Mouse (Mus musculus) heart, embryonic 14.5 days (tissue): ENCODE results near the gene Bcas3. TPM values are rescaled to one million over a fixed set of nuclear protein-coding genes. Genes with fewer than 3 reads are reported as not detected.
A peak's percentile ranks its signal among the peaks of the same experiment; 100 is the strongest.

ENCODE experiments used
- ATAC-seq: fragments of 200-750 bp; cut with Nextera tagmentation; 2 replicates; pipeline ENCODE4 v1.8.0; 2017; ENCODE audit warnings: low read depth, moderate TSS enrichment; ENCODE audit not compliant: insufficient number of reproducible peaks, insufficient read depth, low FRiP score
- H3K27ac ChIP-seq, 2 experiments: fragments of 200-500 bp in 1 of 2; fragments of 300-500 bp in 1 of 2; sonication (generic) in 1 of 2; replicated peaks in 1 of 2; 2 replicates each; pipeline ENCODE4 v1.5.1; 2012 to 2014; ENCODE audit warnings: low read depth in 2 of 2, low read length in 2 of 2, control low read depth in 1 of 2, mild to moderate bottlenecking in 1 of 2, mixed read lengths in 1 of 2; ENCODE audit not compliant: control insufficient read depth in 1 of 2, insufficient read depth in 1 of 2
- H3K27me3 ChIP-seq: fragments of 300-500 bp; sonication (generic); 2 replicates; pipeline ENCODE4 v1.6.1; 2014; ENCODE audit warnings: mild to moderate bottlenecking, low read length, control low read depth; ENCODE audit not compliant: control insufficient read depth, insufficient read depth
- H3K36me3 ChIP-seq: fragments of 300-500 bp; sonication (generic); 2 replicates; pipeline ENCODE4 v1.6.1; 2014; ENCODE audit warnings: mild to moderate bottlenecking, control low read depth, low read length, mixed read lengths; ENCODE audit not compliant: control insufficient read depth, insufficient read depth
- H3K4me1 ChIP-seq, 2 experiments: fragments of 200-500 bp in 1 of 2; fragments of 300-500 bp in 1 of 2; sonication (generic) in 1 of 2; 2 replicates each; pipeline ENCODE4 v1.6.1; 2012 to 2014; ENCODE audit warnings: low read length in 2 of 2, control low read depth in 1 of 2, mixed read lengths in 1 of 2; ENCODE audit not compliant: control insufficient read depth in 2 of 2, insufficient read depth in 2 of 2
- H3K4me2 ChIP-seq: fragments of 300-500 bp; sonication (generic); 2 replicates; pipeline ENCODE4 v1.6.1; 2014; ENCODE audit warnings: mild to moderate bottlenecking, low read length
- H3K4me3 ChIP-seq, 2 experiments: fragments of 200-500 bp in 1 of 2; fragments of 300-500 bp in 1 of 2; sonication (generic) in 1 of 2; 2 replicates each; pipeline ENCODE4 v1.5.1; 2012 to 2014; ENCODE audit warnings: low read length in 2 of 2, mild to moderate bottlenecking in 2 of 2, control low read depth in 1 of 2, low read depth in 1 of 2, moderate library complexity in 1 of 2; ENCODE audit not compliant: control insufficient read depth in 1 of 2, insufficient read depth in 1 of 2
- H3K9ac ChIP-seq: fragments of 300-500 bp; sonication (generic); 2 replicates; pipeline ENCODE4 v1.6.1; 2014; ENCODE audit warnings: mild to moderate bottlenecking, low read length
- H3K9me3 ChIP-seq: fragments of 300-500 bp; sonication (generic); 2 replicates; pipeline ENCODE4 v1.6.1; 2016; ENCODE audit warnings: low read length, control low read depth; ENCODE audit not compliant: control insufficient read depth
- WGBS: fragments of 180-500 bp; shearing (Covaris S2); extraction: QIAGEN DNeasy Blood & Tissue Kit; methylation state at CpG from one replicate; pipeline ENCODE4 v1.1.7; 2014; 5-methylcytosine and 5-hydroxymethylcytosine counted together
- polyA plus RNA-seq: library from polyadenylated mRNA; unstranded; fragments of >200 nt; fragmentation: Nextera tagmentation; extraction: Ambion mirVana; gene quantifications from 2 replicates; pipeline ENCODE4 v1.2.1, GENCODE M21; 2014

Bcas3 gene
- polyA plus RNA-seq, 1 experiment from 2014 or later, result 22.5 TPM

DNA sequence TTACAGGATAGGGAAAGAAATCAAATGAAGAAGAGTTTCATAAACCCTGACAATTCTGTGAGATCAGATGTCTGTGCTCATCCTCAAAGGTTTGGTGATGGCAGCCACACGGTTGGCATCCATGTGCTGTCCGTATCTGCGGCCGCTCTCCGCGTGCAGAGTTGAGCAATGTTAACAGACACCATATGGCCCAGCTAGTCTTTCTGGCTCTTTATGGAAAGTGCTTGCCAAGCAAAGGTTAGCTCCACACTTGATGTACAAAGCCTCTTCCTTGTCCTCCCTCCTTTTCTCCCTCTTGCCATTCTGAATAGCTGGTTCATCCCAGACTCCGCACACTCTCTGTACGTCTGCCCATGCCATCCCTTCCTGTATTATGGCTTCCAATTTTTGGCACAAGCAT lies 269.0 kb downstream of the Bcas3 start:
- no peak for ATAC-seq
- Histone ChIP-seq H3K4me1 (peaks cover 5 to 10% of the 10 kb centered on the region in 2 experiments), H3K4me3 (no peak overlapping the region), H3K27ac (no peak overlapping the region), H3K9me3 (no peaks in the 10 kb centered on the region), H3K4me2 (no peak overlapping the region), H3K36me3 (no peaks in the 10 kb centered on the region), H3K27me3 (no peaks in the 10 kb centered on the region), H3K9ac (no peak overlapping the region)
- 81% methylated on average over 8 of the region's 8 CpGs for WGBS

DNA sequence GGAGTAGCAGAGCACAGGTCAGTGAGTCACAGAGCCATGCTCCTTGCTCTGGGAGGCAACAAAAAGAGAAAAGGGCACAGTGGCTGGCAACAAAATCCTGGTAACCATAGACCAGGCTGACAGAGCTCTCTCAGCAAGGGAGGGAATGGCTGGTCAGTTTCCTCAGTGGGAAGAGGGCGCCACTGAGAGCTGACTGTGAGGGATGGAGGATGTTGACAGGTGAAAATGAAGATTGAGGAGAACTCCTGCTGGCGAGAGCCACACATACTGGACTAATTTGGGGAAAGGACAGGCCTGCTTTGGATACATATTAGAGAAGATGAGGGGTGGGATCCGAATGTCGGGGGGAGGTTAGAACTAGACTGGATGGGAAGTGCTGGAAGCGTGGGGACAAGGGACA lies 272.2 kb downstream of the Bcas3 start:
- no peak overlapping the region for H3K9ac ChIP-seq
- H3K4me1 ChIP-seq, result peaks cover 9 to 16% of the 10 kb centered on the region in 2 experiments
- no peaks in the 10 kb centered on the region for H3K36me3 ChIP-seq
- H3K27me3 ChIP-seq, result no peaks in the 10 kb centered on the region
- ATAC-seq, result no peak
- H3K27ac ChIP-seq, result no peak overlapping the region
- no peak overlapping the region for H3K4me2 ChIP-seq
- WGBS, result 65% methylated on average over 5 of the region's 5 CpGs
- H3K4me3 ChIP-seq, result no peak overlapping the region
- H3K9me3 ChIP-seq, result no peaks in the 10 kb centered on the region

DNA sequence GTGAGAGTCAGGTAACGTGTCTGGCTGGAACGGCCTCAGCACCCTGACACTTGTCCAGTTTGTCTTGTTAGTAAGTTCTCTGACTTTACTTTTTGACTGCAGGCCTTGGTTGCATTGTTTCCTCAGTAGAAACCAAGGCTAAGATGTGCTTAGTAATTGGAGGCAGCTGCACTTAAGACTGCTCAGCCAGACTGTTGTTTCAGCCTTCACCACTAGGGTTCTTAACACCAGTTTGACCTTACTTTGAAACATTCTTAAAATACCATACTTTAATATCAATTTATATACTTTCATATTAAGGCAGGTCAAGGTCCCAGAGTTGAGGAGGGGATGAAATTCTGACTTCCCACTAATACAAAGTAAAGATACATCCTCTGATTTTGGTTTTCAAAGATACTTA lies 273.9 kb downstream of the Bcas3 start:
- WGBS, result 94% methylated on average over 2 of the region's 2 CpGs

DNA sequence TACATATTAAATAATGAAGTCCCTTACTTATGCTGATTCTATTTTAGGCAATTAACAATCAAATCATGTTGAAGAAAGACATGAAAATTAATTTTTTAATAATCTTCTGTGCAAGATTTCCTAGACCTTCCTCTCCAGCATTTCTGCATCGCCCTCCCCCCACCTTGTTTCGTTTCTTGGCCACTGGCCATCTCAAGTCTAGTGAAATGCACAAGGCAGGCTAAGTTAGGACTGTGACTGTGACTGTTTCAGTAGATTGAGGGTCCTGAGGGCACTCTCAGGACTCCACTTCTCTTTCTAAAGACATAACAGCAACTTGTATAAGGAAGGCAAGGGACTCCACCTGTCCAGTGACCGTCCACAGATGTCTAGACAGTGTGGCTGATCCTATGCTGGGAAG lies 274.4 kb downstream of the Bcas3 start:
- ATAC-seq, result no peak
- Histone ChIP-seq H3K4me1 (peaks cover 9 to 13% of the 10 kb centered on the region in 2 experiments), H3K27me3 (no peaks in the 10 kb centered on the region), H3K27ac (peak overlapping the region in 1 of 2 experiments; percentile 10; a peak in 1 of 4 replicates), H3K36me3 (no peaks in the 10 kb centered on the region), H3K9me3 (no peaks in the 10 kb centered on the region), H3K4me2 (0 out of 2 replicates have a peak overlapping the region, but pooled peaks have one; percentile 16), H3K4me3 (no peak overlapping the region), H3K9ac (no peak overlapping the region)
- WGBS, result 30% methylated on average over 3 of the region's 3 CpGs

More for the DNA sequence above, 273.9 kb downstream of the Bcas3 start:
- no peaks in the 10 kb centered on the region for H3K27me3 ChIP-seq
- no peak overlapping the region for H3K4me3 ChIP-seq
- no peaks in the 10 kb centered on the region for H3K9me3 ChIP-seq
- ATAC-seq, result no peak
- no peak overlapping the region for H3K27ac ChIP-seq
- no peak overlapping the region for H3K4me2 ChIP-seq
- H3K4me1 ChIP-seq, result peaks cover 9 to 13% of the 10 kb centered on the region in 2 experiments
- H3K36me3 ChIP-seq, result no peaks in the 10 kb centered on the region
- H3K9ac ChIP-seq, result no peak overlapping the region

DNA sequence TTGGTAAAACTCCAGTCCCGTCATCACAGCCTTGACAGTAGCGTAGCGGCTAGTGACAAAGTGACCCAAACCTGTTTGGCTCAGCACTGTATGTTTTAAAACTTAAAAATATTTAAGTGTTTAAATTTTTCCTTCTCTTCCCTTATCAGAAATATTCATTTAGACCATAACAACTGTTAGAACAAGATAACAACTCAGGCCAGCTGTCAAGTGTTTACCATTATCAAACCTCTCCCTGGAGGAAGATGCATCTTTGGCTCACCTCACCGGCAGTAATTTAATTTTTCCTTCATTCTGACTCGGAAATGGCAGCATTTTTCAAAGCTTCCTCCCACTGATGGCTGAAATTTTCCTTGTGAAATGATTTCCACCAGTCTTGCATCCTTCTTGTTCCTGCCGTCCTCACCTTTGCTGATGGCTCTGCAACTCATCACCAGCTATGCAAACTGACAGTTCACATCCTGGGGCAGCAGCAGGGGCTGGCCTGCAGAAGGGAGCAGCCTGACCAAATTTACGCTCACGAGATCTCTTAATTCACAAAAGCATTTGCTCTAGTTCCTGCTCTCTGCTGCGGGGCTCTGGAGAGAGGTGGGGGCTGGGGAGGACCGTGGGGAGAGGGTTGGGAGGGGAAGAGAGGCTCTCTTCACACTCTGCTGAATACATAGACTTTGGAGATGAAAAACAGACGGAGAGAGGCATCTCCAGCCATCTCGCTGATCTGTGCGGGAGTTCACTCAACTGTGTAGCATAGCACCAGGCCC lies 275.5 kb downstream of the Bcas3 start:
- Histone ChIP-seq H3K4me3 (no peak overlapping the region), H3K27ac (no peak overlapping the region), H3K27me3 (no peaks in the 10 kb centered on the region), H3K4me1 (peaks cover 9 to 13% of the 10 kb centered on the region in 2 experiments), H3K36me3 (no peaks in the 10 kb centered on the region), H3K9ac (no peak overlapping the region), H3K4me2 (no peak overlapping the region), H3K9me3 (no peaks in the 10 kb centered on the region)
- ATAC-seq, result no peak
- 35% methylated on average over 13 of the region's 13 CpGs for WGBS

DNA sequence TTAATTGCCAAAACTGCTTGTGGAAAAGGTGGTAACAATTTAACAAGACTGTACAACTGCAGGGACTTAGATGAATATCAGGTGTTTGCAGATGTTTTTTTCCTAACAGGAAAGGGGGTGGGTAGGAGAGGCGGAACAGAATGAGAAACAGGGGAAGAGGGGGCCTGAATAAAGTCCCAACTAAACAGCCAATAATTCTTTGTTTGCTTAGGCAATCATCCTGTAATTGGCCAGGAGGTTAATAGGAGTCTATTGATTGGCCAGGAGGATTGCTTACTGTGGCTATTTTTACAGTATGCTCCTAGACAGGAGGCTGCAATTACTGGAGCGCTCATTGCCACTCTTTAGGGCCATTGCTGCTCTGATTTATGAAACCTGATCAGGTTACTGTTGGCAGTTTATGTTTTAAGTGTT lies 279.6 kb downstream of the Bcas3 start:
- Histone ChIP-seq H3K4me1 (peaks cover 10 to 12% of the 10 kb centered on the region in 2 experiments), H3K36me3 (no peaks in the 10 kb centered on the region), H3K27me3 (no peaks in the 10 kb centered on the region), H3K9ac (no peak overlapping the region), H3K4me2 (no peak overlapping the region), H3K9me3 (no peaks in the 10 kb centered on the region), H3K4me3 (no peak overlapping the region), H3K27ac (no peak overlapping the region)
- 70% methylated on average over 2 of the region's 2 CpGs for WGBS
- ATAC-seq, result no peak

DNA sequence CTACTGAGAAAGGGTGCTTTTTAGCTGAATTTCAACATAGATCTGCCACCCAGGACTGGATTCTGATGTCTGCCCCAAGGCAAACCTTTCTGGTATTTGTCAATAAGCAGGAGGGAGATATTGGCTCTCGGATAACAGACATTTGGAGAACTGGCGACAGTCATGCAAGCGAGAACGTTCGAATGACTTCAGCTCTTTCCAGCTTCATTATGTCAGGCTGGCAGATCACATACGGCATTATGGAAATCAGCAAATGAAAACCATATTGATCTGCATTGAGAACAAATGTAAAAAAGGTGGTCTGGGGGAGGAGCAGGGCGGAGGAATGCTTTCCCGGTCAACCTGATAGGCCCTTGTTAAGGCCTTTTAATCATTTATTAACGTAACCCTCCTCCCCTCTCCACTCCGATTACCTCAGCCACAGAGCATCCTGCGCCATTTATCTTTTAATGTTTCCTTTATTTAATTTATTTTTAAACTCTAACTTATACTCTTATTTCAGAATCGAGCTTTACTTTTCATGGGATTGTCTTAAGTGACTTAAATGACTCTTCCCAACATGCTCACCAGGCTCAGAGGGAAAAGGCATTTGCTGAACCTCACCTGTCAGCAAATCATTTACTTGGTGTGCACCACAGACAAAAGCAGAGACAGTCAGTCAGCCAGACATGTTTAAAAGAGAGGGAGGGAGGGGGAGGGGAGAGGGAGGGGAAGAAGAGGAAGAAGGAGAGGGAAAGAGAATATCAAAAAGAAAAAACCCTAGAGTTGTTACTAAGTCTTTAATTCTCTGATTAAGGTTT lies 285.9 kb downstream of the Bcas3 start:
- Histone ChIP-seq H3K4me1 (peaks cover 10 to 17% of the 10 kb centered on the region in 2 experiments), H3K36me3 (no peaks in the 10 kb centered on the region), H3K9ac (no peak overlapping the region), H3K9me3 (no peaks in the 10 kb centered on the region), H3K4me3 (no peak overlapping the region), H3K4me2 (no peak overlapping the region), H3K27me3 (no peaks in the 10 kb centered on the region), H3K27ac (no peak overlapping the region)
- 67% methylated on average over 12 of the region's 12 CpGs for WGBS
- no peak for ATAC-seq
